Mouse (Mus musculus) WW6 (cell line): ENCODE data around the gene Phactr4.
"Not testable (repeated sequence)": the region's sequence is repeated elsewhere in the genome, so short reads cannot be mapped to it uniquely, and the experiment has no call there.

ENCODE experiments used
- DNase-seq: peaks from one replicate; pipeline ENCODE4 v3.0.0-alpha.2; 2013; ENCODE audit warnings: low read depth, low spot score

The Phactr4 gene

GRCm38 (mm10) chr4:132421923-132422782 lies at the start of gene Phactr4:
Gene Phactr4, minus strand, starts transcription at chr4:132422489.
- peak; percentile 87 for DNase-seq

GRCm38 (mm10) chr4:132469873-132470272 lies 47.6 kb upstream of the Phactr4 start:
- no peak for DNase-seq

- DNase-seq: no peak
These were observed 41.9 kb upstream of the Phactr4 start for GRCm38 (mm10) chr4:132464255-132464613.

- peak; percentile 81 for DNase-seq
These were observed 41.4 kb upstream of the Phactr4 start, which contains the start of gene Med18 for GRCm38 (mm10) chr4:132463430-132464254. Gene Med18, minus strand, starts transcription at chr4:132463921.

GRCm38 (mm10) chr4:132462836-132463235 lies 40.5 kb upstream of the Phactr4 start:
- DNase-seq: no peak

DNA sequence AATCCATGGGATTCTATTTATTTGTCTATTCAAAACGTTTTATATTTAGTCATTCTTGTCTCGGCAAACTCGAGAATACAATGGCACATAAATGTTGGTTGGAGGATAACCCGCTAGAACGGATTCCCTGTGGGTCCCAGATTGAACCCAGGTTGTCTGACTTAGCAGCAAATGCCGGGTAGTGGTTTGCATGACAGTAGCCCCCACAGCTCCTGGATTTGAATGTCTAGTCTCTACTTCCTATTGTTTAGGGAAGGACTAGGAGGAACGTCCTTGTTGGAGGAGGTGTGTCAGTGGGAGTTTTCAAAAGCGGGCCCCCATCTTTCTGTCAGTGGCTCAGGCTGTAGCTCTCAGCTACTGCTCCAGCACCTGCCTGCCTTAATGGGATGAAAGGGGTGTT lies 37.9 kb upstream of the Phactr4 start:
- no peak for DNase-seq

GRCm38 (mm10) chr4:132455561-132455960 lies 33.3 kb upstream of the Phactr4 start:
- no peak for DNase-seq

- no peak for DNase-seq
These were observed 32.9 kb upstream of the Phactr4 start for GRCm38 (mm10) chr4:132455146-132455545.

- no peak for DNase-seq
These were observed 31.9 kb upstream of the Phactr4 start for GRCm38 (mm10) chr4:132454216-132454615.

- DNase-seq: no peak
These were observed 27.5 kb upstream of the Phactr4 start for GRCm38 (mm10) chr4:132449778-132450177.

- no peak for DNase-seq
These were observed 23.8 kb upstream of the Phactr4 start for GRCm38 (mm10) chr4:132446105-132446504.

GRCm38 (mm10) chr4:132444516-132444915 lies 22.2 kb upstream of the Phactr4 start:
- no peak for DNase-seq

DNA sequence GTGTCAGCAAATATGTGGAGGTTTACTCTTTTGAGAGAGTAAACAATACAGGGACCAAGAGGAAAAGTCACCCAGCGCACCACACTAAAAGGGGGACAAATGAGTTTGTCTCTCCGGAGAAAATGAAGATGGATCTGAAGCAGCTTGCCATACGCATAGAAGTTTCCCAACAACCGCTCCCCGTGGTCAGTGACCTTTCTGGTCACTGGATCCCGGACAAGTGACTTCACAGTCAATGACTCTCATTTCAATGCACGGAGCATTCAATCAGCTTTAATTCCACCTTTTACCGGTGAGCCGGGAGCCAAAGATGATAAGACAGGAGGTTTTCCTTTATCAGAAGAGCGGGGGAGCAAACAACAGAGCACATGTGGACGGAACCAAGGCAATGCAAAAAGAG lies 15.6 kb upstream of the Phactr4 start:
- DNase-seq: no peak

DNA sequence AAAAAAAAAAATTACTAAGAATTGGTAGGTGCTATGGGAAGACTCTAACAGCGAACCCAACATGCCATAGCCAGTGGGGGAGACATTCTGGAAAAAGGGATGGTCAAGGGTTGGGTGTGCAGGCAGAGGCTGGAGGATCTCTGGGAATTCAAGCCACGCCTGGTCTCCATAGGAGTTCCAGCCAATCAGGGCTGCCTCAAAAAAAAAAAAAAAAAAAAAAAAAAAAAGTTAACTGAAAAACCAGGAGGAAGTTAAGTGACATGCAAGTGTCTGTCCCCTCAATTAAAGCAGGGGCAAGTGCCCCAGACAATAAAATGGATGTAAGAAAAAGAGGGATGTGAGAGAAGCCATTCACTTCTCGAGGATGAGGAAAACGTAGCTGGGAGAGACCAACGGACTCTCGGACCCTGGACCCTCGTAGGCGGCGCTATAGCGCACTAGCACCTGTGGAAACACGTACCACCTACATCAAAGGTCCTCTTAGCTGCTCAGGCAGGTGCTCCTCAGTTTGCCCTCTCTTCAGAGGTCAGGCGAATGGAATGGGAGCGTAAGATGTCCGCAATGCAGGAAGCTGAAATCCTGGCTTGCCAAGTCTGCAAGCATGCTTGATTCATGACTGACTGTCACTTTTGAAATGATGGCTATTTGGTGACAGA lies 10.6 kb upstream of the Phactr4 start:
- no peak for DNase-seq

- DNase-seq: no peak
These were observed 5.8 kb upstream of the Phactr4 start for GRCm38 (mm10) chr4:132428022-132428542.

GRCm38 (mm10) chr4:132427493-132427892 lies 5.2 kb upstream of the Phactr4 start:
- no peak for DNase-seq

DNA sequence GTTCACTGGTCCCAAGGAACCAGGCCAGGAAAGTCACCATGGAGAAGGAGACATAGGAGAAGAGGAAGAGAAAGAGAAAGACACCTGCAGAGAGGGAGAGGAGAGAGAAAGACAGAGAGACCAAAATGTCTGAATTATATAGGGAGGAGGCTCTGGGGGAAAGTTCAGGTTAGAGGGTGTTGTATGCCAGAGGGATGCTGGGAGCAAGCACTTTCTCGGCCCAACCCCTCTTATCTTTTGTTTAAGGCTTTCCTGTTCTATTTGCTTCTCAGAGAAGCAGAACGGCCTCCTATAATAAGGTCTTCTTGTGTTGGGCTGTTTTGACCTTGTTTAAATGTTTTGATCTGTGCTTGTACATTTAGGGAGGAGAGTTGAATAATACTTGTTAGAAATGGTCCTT lies 3.7 kb upstream of the Phactr4 start:
- DNase-seq: no peak

DNA sequence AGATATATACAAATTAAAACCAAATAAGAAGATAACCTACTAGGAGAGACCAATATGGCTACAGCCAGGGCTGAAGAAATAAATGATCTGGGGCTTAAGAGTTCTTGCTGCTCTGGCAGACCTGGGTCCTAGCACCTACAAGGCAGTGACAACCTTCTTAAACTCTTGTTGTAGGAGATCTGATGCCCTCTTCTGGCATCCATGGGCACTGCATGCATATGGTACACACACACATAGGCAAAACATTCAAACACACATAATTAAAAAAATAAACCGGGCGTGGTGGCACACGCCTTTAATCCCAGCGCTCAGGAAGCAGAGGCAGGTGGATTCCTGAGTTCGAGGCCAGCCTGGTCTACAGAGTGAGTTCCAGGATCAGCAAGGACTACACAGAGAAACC lies 2.5 kb upstream of the Phactr4 start:
- DNase-seq: peak; percentile 38

DNA sequence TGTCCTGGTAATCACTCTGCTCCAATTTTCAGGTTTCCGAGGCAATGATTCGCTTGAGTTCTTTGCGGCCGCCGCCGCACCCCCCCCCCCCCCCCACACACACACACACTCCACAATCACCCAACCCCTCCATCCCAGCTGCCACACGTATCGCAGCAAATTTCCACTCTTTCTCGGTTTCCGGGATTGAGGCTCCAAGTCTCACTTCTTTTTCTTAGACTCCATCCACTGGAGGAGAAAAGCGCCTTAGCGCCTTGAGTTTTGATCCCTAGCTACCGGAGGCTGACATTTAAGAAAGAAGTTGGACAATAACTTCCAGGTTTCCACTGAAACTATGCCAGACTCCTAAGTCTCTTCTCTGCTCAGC lies 750 bp downstream of the Phactr4 start:
- no peak for DNase-seq

DNA sequence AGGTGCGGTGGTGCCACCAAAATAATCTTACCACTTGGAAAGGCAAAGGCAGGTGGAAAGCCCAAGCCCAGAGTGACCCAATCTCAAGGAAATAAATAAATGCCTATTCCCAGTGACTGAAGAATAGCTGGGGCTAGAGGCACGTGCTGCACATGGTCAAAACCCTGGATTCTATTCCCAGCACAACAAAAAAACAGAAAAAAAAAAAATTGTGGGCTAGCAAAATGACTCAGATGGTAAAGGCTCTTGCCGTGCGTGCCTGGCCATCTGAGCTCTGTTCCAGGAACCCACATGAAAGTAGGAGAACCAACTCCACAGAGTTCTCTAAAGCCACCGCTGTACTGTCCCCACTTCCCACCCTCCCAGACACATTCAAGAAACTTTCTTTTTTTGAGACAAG lies 1.8 kb downstream of the Phactr4 start:
- no peak for DNase-seq

- no peak for DNase-seq
These were observed 6.3 kb downstream of the Phactr4 start for GRCm38 (mm10) chr4:132415966-132416365.

DNA sequence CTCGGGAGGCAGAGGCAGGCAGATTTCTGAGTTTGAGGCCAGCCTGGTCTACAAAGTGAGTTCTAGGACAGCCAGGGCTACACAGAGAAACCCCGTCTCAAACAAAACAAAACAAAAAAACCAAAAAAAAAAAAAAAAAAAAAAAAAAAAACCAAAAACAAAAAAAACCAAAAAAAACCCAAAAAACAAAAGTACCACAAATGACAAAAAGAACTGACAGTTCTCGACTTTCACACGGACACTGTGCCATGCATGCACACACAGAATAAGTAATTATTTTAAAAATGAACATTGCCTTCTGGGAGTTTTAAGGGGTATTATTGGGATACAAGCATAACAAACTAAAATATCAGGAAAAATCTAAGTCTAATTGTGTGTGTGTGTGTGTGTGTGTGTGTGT lies 9.0 kb downstream of the Phactr4 start:
- DNase-seq: not testable (repeated sequence)
